Mouse (Mus musculus) kidney, postnatal 0 days (tissue): Measurements from ENCODE around the gene Hist1h4d. TPM values are rescaled to one million over a fixed set of nuclear protein-coding genes. Genes with fewer than 3 reads are reported as not detected.

Experiments
- ATAC-seq: fragments of 200-750 bp; cut with Nextera tagmentation; replicated peaks from 2 replicates; pipeline ENCODE4 v1.8.0; 2017; ENCODE audit warnings: low read depth, moderate number of reproducible peaks, moderate TSS enrichment, moderate library complexity; ENCODE audit not compliant: low FRiP score
- DNase-seq: peaks from one replicate; pipeline ENCODE4 v3.0.0-alpha.2; 2016; ENCODE audit warnings: low spot score
- H3K27ac ChIP-seq: fragments of 300-500 bp; sonication (generic); 2 replicates; pipeline ENCODE4 v1.5.1; 2014; ENCODE audit warnings: mild to moderate bottlenecking
- H3K27me3 ChIP-seq: fragments of 300-500 bp; sonication (generic); 2 replicates; pipeline ENCODE4 v1.6.1; 2014; ENCODE audit warnings: low read length, mixed read lengths; ENCODE audit not compliant: insufficient read depth
- H3K36me3 ChIP-seq: fragments of 300-500 bp; sonication (generic); 2 replicates; pipeline ENCODE4 v1.6.1; 2014; ENCODE audit warnings: low read length, mixed read lengths; ENCODE audit not compliant: insufficient read depth
- H3K4me1 ChIP-seq: fragments of 300-500 bp; sonication (generic); replicated peaks from 2 replicates; pipeline ENCODE4 v1.6.1; 2014; ENCODE audit warnings: antibody characterized with exemption, low read length, mixed read lengths; ENCODE audit not compliant: insufficient read depth
- H3K4me2 ChIP-seq: fragments of 300-500 bp; sonication (generic); 2 replicates; pipeline ENCODE4 v1.6.1; 2014; ENCODE audit warnings: mild to moderate bottlenecking, low read length, moderate library complexity, mixed read lengths
- H3K4me3 ChIP-seq: fragments of 300-500 bp; sonication (generic); replicated peaks from 2 replicates; pipeline ENCODE4 v1.5.1; 2014; ENCODE audit warnings: low read depth, low read length
- H3K9ac ChIP-seq: fragments of 300-500 bp; sonication (generic); 2 replicates; pipeline ENCODE4 v1.6.1; 2014; ENCODE audit warnings: low read depth, low read length
- H3K9me3 ChIP-seq: fragments of 300-500 bp; sonication (generic); replicated peaks from 2 replicates; pipeline ENCODE4 v1.6.1; 2016; ENCODE audit warnings: low read length, inconsistent platforms, mixed read lengths
- CTCF ChIP-seq: IDR thresholded peaks from 2 replicates; pipeline ENCODE4 v1.5.1; 2016; ENCODE audit warnings: antibody characterized with exemption, low read depth, mild to moderate bottlenecking, moderate library complexity
- WGBS: fragments of 180-500 bp; shearing (Covaris S2); extraction: QIAGEN DNeasy Blood & Tissue Kit; methylation state at CpG from one replicate; pipeline ENCODE4 v1.1.7; 2014; 5-methylcytosine and 5-hydroxymethylcytosine counted together
- microRNA-seq: library from miRNA; unstranded; fragments of <30 nt; microRNA quantifications from one replicate; pipeline ENCODE4, GENCODE M21; 2016
- polyA plus RNA-seq: library from polyadenylated mRNA; unstranded; fragments of >200 nt; fragmentation: Nextera tagmentation; extraction: Ambion mirVana; gene quantifications from 2 replicates; pipeline ENCODE4 v1.2.1, GENCODE M21; 2015

Hist1h4d gene
- polyA plus RNA-seq, 1 experiment from 2014 or later: 77.0 TPM

DNA sequence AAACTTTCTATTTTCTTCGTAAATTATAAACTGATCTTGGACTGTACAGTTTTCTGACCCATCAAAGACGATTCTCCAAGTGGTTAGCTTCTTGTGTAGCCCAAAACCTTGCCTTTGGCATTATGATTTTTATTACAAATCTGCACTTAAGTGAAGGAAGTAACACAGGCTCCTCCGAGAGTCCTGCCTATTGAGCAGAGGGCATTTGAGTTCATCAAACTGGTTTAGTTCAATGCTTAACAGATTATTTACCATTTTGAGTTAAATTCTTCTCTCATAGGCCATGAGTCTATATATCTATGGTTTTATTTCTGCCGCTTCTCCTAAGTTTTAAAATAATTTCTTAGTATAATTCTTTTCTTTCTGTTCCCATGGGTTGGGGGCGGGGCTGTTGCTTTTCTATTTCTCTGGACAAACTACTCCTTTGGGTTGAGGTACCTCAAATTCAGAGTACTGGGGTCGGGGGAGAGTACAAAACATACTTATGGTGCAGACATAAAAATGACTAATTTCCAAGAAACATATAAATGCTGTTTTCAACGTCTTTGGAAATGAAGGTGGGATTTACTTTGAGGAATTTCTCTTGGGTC is 41.6 kb downstream of the Hist1h4d start:
- WGBS: 23% methylated on average over 7 of the region's 7 CpGs
- DNase-seq (peak; percentile 42), ATAC-seq (no peak)
- Histone ChIP-seq H3K36me3 (no peaks in the 10 kb centered on the region), H3K9ac (peak overlapping the region; percentile 89), H3K9me3 (no peaks in the 10 kb centered on the region), H3K4me1 (peaks cover 3% of the 10 kb centered on the region; the same call in 1 of the 2 replicates), H3K4me2 (peak overlapping the region; percentile 85), H3K27me3 (no peaks in the 10 kb centered on the region), H3K27ac (peak overlapping the region; percentile 96), H3K4me3 (peak overlapping the region; percentile 56)
- TF ChIP-seq CTCF: no peak

DNA sequence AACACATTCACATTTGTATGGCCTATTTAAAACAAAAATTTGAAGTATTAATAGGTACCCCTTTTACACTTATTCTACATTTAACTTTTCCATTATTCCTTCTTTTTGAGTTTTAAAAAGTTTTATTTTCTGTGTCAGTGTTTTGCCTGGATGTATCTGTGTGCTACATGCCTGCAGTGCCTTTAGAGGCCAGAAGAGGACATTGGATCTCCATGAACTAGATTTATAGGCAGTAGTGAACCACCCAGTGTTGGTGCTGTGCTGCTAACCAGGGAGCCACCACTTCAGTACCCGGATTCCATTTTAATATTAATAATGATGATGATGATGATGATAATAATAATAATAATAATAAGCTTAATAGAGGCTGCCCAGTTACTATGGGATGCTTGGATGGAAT is 49.3 kb downstream of the Hist1h4d start:
- WGBS: 40% methylated on average over 1 of the region's 1 CpGs

More for the DNA sequence above, 49.3 kb downstream of the Hist1h4d start:
- DNase-seq (peak; percentile 73), ATAC-seq (no peak)
- Histone ChIP-seq H3K9ac (no peak overlapping the region), H3K9me3 (no peaks in the 10 kb centered on the region), H3K27ac (no peak overlapping the region), H3K4me1 (no peaks in the 10 kb centered on the region), H3K36me3 (no peaks in the 10 kb centered on the region), H3K4me3 (no peak overlapping the region), H3K27me3 (no peaks in the 10 kb centered on the region), H3K4me2 (no peak overlapping the region)
- peak; percentile 75 for TF ChIP-seq CTCF

Small RNA genes within 50 kb of the gene (microRNA-seq; reads per million reads assigned to microRNA genes)
- gene Gm44297 (not detected), gene Gm44359 (not detected), gene Gm44394 (not detected)

Other genes with a start within 250 kb of the Hist1h4d start
- 34.0 and 37.8 TPM in 2 replicates for gene Zfp322a, start 212.4 kb upstream of the Hist1h4d start, polyA plus RNA-seq
- gene Abt1, start 157.7 kb upstream of the Hist1h4d start, polyA plus RNA-seq: 10.0 and 10.4 TPM in 2 replicates
- 0.06 TPM in 1 of 2 replicates, not detected in the other for gene Btn1a1, start 115.7 kb upstream of the Hist1h4d start, polyA plus RNA-seq
- 0.13 and 0.28 TPM in 2 replicates for gene Btn2a2, start 92.7 kb upstream of the Hist1h4d start, polyA plus RNA-seq
- gene Hist1h4h, start 50.5 kb upstream of the Hist1h4d start, polyA plus RNA-seq: 7.6 and 8.3 TPM in 2 replicates
- gene Hist1h2af, start 47.7 kb upstream of the Hist1h4d start, polyA plus RNA-seq: 3.3 and 4.9 TPM in 2 replicates
- 3.9 and 4.0 TPM in 2 replicates for gene Hist1h3g, start 46.2 kb upstream of the Hist1h4d start, polyA plus RNA-seq
- gene Hist1h2bh, start 38.2 kb upstream of the Hist1h4d start, polyA plus RNA-seq: 0.37 and 0.43 TPM in 2 replicates
- gene Hist1h3f, start 37.5 kb upstream of the Hist1h4d start, polyA plus RNA-seq: 0.71 and 0.83 TPM in 2 replicates
- gene Hist1h4f, start 29.9 kb upstream of the Hist1h4d start, polyA plus RNA-seq: 0.58 TPM in 1 of 2 replicates, not detected in the other
- gene Hist1h1d, start 28.3 kb upstream of the Hist1h4d start, polyA plus RNA-seq: 0.22 and 0.23 TPM in 2 replicates
- 3.9 and 5.0 TPM in 2 replicates for gene Hist1h3e, start 19.2 kb upstream of the Hist1h4d start, polyA plus RNA-seq
- 42.2 and 50.2 TPM in 2 replicates for gene Hist1h2ae, start 10.4 kb upstream of the Hist1h4d start, polyA plus RNA-seq
- 3.4 and 4.1 TPM in 2 replicates for gene Hist1h2bg, start 10.2 kb upstream of the Hist1h4d start, polyA plus RNA-seq
- gene Hist1h2bf, start 7.4 kb upstream of the Hist1h4d start, polyA plus RNA-seq: 3.4 TPM in 2 replicates
- gene Hist1h2ad, start 7.2 kb upstream of the Hist1h4d start, polyA plus RNA-seq: 0.27 and 0.76 TPM in 2 replicates
- 2.6 and 4.2 TPM in 2 replicates for gene Hist1h3d, start 5.8 kb upstream of the Hist1h4d start, polyA plus RNA-seq
- gene Hist1h2be, start 39.5 kb downstream of the Hist1h4d start, polyA plus RNA-seq: 0.83 and 0.84 TPM in 2 replicates
- 13.0 and 14.3 TPM in 2 replicates for gene Hist1h1e, start 41.0 kb downstream of the Hist1h4d start, polyA plus RNA-seq
- 0.75 and 1.1 TPM in 2 replicates for gene Hist1h2ac, start 102.3 kb downstream of the Hist1h4d start, polyA plus RNA-seq
- gene Hist1h2bc, start 102.6 kb downstream of the Hist1h4d start, polyA plus RNA-seq: 132 and 139 TPM in 2 replicates
- not detected in 2 replicates for gene Hist1h1t, start 114.2 kb downstream of the Hist1h4d start, polyA plus RNA-seq
- gene Hist1h4c, start 116.9 kb downstream of the Hist1h4d start, polyA plus RNA-seq: 5.2 and 7.4 TPM in 2 replicates
- gene Hfe, start 129.3 kb downstream of the Hist1h4d start, polyA plus RNA-seq: 16.8 and 18.0 TPM in 2 replicates
- 33.9 and 41.0 TPM in 2 replicates for gene Hist1h1c, start 157.2 kb downstream of the Hist1h4d start, polyA plus RNA-seq
- 6.0 and 7.0 TPM in 2 replicates for gene Hist1h3c, start 164.0 kb downstream of the Hist1h4d start, polyA plus RNA-seq
- gene Hist1h2bb, start 165.1 kb downstream of the Hist1h4d start, polyA plus RNA-seq: 2.1 and 2.2 TPM in 2 replicates
- 21.7 and 26.6 TPM in 2 replicates for gene Hist1h2ab, start 169.5 kb downstream of the Hist1h4d start, polyA plus RNA-seq
- 5.9 and 8.7 TPM in 2 replicates for gene Hist1h3b, start 170.7 kb downstream of the Hist1h4d start, polyA plus RNA-seq
- 4.4 and 5.6 TPM in 2 replicates for gene Hist1h4b, start 175.4 kb downstream of the Hist1h4d start, polyA plus RNA-seq
- gene Hist1h4a, start 179.6 kb downstream of the Hist1h4d start, polyA plus RNA-seq: not detected in 2 replicates
- gene Hist1h3a, start 180.8 kb downstream of the Hist1h4d start, polyA plus RNA-seq: 5.2 and 6.7 TPM in 2 replicates
- 1.3 and 1.8 TPM in 2 replicates for gene Hist1h1a, start 182.1 kb downstream of the Hist1h4d start, polyA plus RNA-seq
- gene Trim38, start 188.3 kb downstream of the Hist1h4d start, polyA plus RNA-seq: 0.06 TPM in 1 of 2 replicates, not detected in the other
- gene Slc17a2, start 225.4 kb downstream of the Hist1h4d start, polyA plus RNA-seq: 0.96 TPM in 2 replicates